Mouse (Mus musculus) c-Kit-positive CD71-negative TER-119-negative erythroid progenitor cells, embryonic 14.5 days (primary cell): ENCODE measurements around the gene Rnf152.

ENCODE experiments used
- DNase-seq: peaks from one replicate; pipeline ENCODE4 v3.0.0-alpha.2; 2013; ENCODE audit warnings: low read depth

Gene Rnf152

GRCm38 (mm10) chr1:105356291-105357011 lies at the start of gene Rnf152:
TSS of gene Rnf152 (minus strand) at chr1:105356710.
- no peak for DNase-seq

- no peak for DNase-seq
Measured at GRCm38 (mm10) chr1:105402853-105403252, 46.3 kb upstream of the Rnf152 start.

- DNase-seq = no peak
Measured at GRCm38 (mm10) chr1:105384141-105384937, 27.8 kb upstream of the Rnf152 start.

GRCm38 (mm10) chr1:105377546-105377945 lies 21.0 kb upstream of the Rnf152 start:
- DNase-seq = no peak

- DNase-seq = no peak
Measured at GRCm38 (mm10) chr1:105374618-105375017, 18.1 kb upstream of the Rnf152 start.

GRCm38 (mm10) chr1:105362701-105363100 lies 6.2 kb upstream of the Rnf152 start:
- no peak for DNase-seq

- no peak for DNase-seq
Measured at GRCm38 (mm10) chr1:105358896-105359295, 2.4 kb upstream of the Rnf152 start.

- DNase-seq = no peak
Measured at GRCm38 (mm10) chr1:105355910-105356290, 610 bp downstream of the Rnf152 start.

- no peak for DNase-seq
Measured at GRCm38 (mm10) chr1:105354901-105355891, 1.3 kb downstream of the Rnf152 start.

- DNase-seq = no peak
Measured at GRCm38 (mm10) chr1:105351806-105352205, 4.7 kb downstream of the Rnf152 start.

GRCm38 (mm10) chr1:105342305-105342704 lies 14.2 kb downstream of the Rnf152 start:
- no peak for DNase-seq

GRCm38 (mm10) chr1:105340943-105341342 lies 15.6 kb downstream of the Rnf152 start:
- no peak for DNase-seq

GRCm38 (mm10) chr1:105337397-105337796 lies 19.1 kb downstream of the Rnf152 start:
- no peak for DNase-seq

- DNase-seq = no peak
Measured at GRCm38 (mm10) chr1:105336096-105336495, 20.4 kb downstream of the Rnf152 start.

GRCm38 (mm10) chr1:105332087-105332731 lies 24.3 kb downstream of the Rnf152 start:
- no peak for DNase-seq

GRCm38 (mm10) chr1:105331605-105332004 lies 24.9 kb downstream of the Rnf152 start:
- no peak for DNase-seq

GRCm38 (mm10) chr1:105330581-105331320 lies 25.8 kb downstream of the Rnf152 start:
- no peak for DNase-seq

GRCm38 (mm10) chr1:105327789-105328188 lies 28.7 kb downstream of the Rnf152 start:
- no peak for DNase-seq

GRCm38 (mm10) chr1:105324636-105325035 lies 31.9 kb downstream of the Rnf152 start:
- DNase-seq = no peak

- DNase-seq = no peak
Measured at GRCm38 (mm10) chr1:105314010-105314800, 42.3 kb downstream of the Rnf152 start.
